Mouse (Mus musculus): ENCODE data around the gene Il4.

The Il4 gene

DNA sequence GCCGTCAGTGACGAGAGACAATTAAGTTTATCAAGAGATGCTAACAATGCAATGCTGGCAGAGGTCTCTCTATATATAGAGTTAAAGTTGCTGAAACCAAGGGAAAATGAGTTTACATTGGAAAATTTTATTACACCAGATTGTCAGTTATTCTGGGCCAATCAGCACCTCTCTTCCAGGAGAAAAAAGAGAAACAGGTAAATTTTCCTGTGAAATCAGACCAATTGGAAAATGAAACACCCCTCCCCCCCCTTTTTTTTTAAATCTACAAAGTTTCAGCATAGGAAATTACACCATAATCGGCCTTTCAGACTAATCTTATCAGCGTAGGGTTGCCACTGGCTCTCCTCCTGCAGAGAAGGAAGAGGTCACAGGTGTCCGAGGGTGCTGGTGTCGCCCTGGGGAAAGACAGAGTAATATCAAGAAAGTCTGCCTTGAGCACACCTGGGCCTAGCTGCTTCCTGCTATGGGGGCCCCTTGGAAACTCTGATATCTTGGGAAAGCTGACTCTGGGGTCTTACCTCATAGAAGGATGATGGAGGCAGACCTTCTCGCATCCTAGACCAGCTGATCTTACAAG, at the start of gene Il4:
Gene Il4 (minus strand): TSS at position 51 of the 580 bp plus-strand sequence.
- no peak for ATAC-seq (ENCODE audit: low TSS enrichment)

DNA sequence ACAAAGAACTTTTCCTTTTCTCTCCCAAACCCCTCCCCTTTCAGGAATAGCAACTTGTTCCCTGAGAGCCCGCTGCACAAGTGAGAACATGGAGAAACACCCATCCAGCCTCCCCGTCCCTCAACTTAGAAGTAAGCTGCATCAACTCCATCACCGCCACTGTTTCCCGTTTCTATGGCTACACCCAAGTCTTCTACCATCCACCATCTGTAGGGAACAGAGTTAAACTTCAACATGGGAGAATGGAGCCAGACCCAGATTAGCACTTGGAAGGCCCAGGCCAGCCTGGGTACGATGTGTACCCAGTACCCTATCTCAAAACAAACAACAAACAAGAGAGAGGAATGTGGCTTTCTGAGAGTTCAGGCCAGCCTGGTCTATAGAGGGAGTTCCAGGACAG, 45.6 kb upstream of the Il4 start:
- ATAC-seq (ENCODE audit: low TSS enrichment): 0 out of 2 replicates have a peak, but pooled peaks have one; percentile 28

DNA sequence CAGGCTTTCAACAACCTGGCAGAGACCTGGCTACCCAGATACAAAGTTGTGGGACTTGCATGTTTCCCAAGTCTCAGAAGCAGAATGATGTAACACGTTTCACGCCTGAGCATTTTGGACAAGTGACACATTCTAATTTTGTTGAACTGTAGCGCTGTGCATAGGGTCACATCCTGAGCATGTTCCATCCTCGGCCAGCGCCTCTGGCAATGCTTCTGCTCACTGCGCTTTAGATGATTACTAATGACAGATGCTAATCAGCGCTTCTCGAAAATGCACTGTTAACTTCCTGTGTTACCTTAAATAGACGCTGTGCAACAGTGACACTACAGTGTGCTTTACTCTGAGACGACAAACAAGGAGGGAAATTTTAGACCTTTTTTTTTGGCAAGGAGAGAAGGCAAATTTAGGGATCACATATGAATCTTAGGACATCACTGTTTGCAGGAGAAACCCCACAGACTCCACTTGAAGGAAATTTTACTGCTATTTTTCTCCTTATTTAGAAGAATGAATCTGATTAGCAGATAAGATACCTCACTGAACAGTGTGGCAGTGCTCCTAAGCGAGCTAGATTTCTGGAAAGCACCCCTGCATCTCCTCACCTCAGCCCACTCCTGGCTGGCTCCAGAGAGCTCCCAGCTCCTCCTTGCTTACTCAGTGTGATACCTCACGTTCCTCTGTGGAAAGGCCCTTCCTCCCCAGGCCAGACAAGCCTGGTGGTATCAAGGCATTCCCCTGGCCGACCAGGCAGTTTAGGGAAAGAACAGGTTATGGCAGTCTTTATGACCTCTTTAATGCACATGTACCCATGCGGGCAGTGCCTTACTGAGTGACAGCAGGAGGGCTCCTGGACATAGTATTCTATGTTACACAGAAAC, 44.6 kb upstream of the Il4 start:
- ATAC-seq (ENCODE audit: low TSS enrichment): peak; percentile 92

DNA sequence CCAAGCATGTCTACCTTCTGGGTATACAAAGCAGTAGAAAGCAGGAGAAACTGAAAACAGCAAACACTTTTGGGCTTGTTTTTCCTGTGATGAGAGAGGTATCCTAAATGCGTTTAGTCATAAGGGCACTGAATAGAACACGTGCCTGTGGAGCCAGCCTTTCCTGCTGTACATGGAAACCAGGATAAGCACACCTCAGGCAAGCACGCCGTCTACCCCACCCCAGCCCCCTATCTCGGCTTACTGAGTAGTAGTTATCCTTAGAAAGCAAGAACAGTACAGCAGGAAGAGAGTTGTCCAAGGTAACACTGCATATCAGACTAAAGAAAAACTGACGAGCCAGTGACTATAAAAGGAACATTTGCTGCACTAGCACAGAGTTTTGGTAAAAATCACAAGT, 39.4 kb upstream of the Il4 start:
- ATAC-seq (ENCODE audit: low TSS enrichment): peak; percentile 41; the same call in 1 of the 2 replicates

DNA sequence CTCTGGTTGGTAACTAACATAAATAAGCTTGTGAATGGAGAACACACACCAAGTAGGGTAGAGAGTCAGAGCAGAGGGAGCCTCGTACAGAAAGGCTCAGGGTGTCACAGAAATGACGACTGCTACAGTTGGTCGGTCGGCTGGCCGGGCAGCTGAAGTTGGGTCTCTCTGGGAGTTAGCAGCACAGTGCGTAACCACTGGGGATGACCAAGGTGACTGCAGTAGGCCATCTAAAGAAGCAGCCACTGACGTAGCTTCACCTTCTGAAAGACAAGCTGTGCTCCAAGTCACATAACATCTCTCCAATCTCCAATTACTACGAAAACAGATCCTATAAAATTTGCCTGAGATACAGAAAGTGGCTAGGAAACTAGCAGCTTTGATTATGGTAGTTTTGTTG, 38.9 kb upstream of the Il4 start:
- ATAC-seq (ENCODE audit: low TSS enrichment): no peak

DNA sequence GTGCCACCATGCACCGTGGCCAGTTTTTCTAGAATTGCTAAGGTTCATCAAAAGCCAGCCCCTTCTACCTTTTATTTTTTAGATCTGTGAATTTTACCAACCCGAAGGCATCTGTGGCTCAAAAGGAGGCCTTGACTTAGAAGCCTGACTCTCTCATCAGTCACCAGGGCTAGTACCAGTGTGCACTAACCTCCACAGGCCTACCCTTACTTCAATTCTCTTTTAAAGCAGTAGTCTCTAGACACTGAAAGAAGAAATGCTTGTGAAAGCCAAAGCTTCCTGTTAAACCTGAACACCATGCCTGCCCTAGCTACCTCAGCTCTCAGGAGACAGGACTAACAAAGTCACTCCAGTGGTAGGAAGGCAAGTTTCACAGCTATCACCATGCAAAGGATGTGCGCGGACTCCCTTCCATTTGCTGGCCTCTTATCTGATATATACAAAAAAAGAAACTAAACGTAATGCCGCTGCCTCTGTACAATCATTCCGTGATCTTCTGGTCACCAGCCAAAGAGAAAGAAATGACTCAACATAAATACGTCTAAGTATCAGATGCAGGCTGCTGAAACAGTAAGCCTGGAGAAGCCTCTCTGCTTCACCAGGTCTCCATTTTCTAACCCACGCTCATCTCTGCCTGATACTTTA, 38.2 kb upstream of the Il4 start:
- no peak for ATAC-seq (ENCODE audit: low TSS enrichment)

DNA sequence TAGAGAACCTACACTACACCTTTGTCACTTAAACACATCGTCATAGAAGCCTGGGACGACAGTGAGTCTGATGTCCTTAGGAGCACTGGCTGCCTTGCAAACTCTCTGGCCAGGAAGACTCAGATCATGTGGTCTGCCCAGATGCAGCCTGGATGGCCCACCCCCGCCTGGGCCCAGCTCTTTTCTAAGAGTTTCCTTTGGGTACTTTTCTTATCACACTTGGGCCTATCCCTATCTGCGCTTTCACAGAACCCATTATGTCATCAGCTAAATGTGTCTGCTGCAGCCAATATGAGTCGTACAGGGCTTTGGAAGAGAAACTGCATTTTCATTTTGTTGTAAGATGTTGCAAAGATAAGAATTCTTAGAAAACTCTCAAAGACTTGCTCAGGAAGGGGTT, 36.6 kb upstream of the Il4 start:
- ATAC-seq (ENCODE audit: low TSS enrichment): peak; percentile 31; the same call in 1 of the 2 replicates

DNA sequence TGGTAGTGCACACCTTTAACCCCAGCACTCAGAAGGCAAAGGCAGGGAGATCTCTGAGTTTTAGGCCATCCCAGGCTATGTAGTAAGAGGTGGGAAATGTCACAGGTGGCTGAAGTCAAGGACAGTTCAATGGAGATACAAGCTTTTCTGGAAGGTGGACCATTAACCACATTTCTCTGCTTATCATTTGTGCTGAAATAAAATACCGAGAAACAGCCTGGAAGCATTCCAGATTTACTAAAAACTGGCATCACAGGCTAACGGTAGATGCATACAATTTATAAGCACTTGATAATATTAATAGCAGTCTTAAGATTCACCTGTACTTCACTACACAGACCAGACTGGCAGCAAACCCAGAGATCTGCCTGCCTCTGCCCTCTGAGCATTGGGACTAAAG, 34.0 kb upstream of the Il4 start:
- ATAC-seq (ENCODE audit: low TSS enrichment): no peak

DNA sequence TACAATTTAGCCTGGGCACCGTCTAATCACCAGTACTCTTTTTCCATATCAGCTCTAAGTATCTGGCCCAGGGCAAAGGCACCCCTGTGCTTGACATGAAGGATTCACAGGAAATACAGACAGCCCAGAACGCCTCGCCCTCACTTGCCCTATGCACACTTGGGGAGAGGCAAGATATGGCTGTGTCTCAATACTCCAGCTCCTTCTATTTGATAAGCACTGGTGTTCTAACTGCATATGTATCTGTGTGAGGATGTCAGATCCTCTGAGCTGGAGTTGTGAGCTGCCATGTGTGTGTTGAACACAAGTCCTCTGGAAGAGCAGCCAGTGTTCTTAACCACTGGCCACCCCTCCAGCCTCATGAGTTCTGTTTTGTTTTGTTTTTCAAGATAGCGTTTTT, 33.0 kb upstream of the Il4 start:
- ATAC-seq (ENCODE audit: low TSS enrichment): no peak

DNA sequence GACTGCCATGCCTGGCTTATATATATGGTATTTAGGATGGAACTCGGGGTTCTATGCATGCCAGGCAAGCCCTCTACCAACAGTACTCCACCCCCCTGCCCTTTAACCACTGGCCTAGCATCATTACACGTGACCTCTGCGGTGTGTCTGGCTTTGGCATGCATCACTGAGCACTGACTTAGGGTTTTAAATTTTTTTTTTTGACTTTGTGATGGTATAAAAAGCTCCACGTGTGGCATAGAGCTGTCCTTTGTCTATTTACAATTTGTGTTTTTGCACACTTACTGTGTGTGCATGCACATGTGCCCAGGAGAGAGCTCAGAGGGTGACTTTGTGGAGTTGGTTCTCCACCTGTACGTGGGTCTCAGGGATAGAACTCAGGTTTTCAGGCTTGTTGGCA, 25.5 kb upstream of the Il4 start:
- ATAC-seq (ENCODE audit: low TSS enrichment): no peak

DNA sequence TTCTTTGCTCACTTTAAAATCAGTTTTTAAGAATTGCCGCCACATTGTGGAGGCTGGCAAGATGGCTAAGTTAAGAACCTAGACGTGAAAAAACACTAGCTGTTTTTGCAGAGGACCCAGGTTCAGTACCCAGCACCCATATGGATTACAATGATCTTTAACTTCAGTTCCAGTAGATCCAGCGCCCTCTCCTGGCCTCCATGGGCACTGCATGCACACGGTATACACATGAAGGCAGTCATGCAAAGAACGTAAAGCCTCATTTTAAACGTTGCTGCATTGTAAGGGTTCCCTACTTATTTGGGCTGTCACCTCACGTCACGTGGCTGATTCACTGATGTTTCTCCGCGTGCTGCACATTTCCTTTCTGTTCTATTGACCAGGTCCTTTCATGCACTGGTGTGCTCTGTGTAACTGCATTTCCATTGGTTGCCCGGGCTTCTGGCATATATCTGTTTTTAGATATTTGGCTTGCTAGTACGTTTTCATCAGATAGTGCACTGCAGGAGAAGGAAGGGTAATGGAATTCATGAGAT, 24.3 kb upstream of the Il4 start:
- no peak for ATAC-seq (ENCODE audit: low TSS enrichment)

DNA sequence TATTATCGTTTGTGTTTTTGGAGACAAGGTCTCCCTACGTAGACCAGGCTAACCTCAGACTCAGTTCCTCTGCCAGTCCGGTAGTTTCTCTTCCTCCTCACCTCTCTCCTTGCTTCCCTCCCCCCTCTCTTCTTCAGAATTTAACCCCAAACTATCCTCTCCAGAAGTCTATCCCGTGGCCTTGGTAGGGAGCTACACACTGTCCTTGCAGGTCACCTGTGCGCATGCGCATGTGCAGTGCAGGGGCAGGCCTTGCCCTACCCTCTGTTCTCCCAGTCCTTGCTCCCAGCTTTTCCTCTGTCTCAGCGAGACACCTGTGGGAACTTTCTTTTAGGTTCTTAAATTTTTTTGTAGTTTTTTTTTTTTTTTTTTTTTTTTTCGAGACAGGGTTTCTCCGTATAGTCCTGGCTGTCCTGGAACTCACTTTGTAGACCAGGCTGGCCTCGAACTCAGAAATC, 19.4 kb upstream of the Il4 start:
- no peak for ATAC-seq (ENCODE audit: low TSS enrichment)

DNA sequence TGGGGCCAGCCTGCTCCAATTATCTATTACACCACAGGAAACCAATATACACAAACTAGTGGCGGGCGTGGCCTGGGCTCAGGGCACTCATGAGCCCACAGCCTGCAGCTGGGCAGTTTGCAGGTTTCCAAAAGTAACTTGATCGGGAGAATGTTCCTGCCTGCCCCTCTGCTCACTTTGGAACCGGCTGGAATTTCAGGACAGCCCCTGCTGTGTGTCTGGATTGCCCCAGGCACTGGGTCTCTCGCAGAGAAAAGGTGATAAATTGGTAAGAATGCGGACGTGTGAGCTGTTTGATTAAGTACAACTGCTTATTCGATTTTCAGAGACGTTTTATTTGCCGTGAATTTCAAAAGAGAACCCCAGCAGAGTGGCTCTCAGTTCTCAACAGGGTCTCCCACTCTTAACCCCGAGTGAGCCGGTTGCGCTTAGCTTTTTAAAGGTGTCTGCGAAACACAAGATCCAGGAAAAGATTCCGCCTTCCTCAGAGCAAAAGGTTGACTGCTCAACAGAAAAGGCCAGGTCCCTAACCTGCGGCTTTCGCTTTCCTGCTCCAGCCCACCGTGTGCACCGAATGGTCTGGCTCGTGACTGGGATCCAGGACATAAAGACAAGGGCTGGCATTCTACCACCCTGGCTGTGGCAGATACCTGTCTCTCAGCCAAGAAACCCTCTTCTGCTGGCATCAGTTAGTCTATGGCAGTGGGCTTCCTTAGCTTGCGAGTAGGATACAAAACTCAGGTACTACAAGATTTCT, 18.8 kb upstream of the Il4 start:
- no peak for ATAC-seq (ENCODE audit: low TSS enrichment)

DNA sequence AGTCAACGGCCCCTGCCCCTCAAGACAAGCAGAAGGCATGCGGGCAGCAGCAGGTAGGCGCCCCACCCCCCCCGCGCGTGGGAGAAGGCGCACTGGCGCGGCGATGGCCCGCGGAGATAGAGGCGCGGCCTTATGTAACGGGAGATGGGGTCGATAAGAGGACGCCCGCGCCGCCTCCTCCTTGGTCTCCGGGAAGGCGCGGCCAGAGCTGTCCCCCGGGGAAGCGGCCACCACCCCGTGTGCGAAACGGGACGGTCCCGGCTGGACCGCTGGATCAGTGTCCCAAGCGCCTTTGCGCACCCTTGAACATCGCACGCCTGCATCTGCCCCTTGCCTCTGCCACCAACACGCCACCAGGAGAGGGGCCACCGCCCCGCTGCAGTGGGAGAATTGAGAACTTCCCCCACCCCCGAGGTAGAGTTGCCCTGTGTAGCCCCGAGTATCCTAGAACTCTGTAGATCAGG, 17.7 kb upstream of the Il4 start:
- ATAC-seq (ENCODE audit: low TSS enrichment): peak; percentile 59; the same call in 1 of the 2 replicates

DNA sequence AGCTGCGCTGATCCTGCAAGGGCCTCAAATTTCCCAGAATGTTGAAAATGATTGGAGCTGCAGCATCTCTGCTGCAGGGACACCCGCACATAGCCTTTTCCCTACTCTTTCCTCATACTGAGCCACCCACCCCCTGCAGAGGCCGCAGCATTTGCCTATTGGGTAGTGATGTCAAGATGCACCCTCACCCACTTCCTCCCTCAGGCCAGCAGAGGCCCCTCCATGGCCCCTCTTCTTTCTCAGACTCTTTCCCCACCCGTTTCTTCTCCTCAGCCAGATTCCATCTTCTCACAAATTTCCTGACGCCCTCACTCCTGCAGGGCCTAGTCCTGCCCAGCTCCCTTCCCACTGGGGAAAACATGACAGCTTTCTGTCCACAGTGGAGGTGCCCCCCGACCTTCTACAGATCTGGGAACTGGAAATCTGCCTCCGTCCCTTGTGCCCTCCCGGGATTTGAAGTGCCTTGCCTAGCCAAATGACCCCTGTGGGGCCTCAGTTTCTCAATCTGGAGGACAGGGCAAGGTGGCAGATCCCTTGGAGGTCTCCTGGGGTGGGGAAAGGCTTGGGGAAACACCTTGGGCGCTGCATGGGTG, 17.2 kb upstream of the Il4 start:
- ATAC-seq (ENCODE audit: low TSS enrichment): peak; percentile 9; the same call in 1 of the 2 replicates

DNA sequence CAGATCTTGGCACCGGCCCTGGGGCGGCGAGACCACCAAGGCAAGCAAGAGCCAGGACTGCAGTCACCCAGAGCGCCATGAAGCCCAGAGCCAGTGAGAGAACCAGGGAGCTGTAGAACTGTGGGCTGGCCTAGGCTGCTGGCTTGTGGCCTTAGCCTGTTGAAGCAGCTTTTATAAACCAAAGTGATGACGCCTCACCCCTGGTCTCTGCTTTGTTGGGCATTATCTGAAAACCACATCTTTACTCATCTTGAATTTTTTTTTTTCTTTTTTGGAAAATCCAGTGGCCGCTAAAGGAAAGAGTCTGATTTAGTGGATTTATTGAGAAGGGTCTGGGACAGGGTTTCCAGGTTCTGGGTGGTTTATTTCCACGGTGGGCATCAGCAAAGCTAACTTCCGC, 16.1 kb upstream of the Il4 start, which contains the start of gene Il13:
Gene Il13 (minus strand): TSS at position 147 of the 400 bp plus-strand sequence.
- ATAC-seq (ENCODE audit: low TSS enrichment): no peak

DNA sequence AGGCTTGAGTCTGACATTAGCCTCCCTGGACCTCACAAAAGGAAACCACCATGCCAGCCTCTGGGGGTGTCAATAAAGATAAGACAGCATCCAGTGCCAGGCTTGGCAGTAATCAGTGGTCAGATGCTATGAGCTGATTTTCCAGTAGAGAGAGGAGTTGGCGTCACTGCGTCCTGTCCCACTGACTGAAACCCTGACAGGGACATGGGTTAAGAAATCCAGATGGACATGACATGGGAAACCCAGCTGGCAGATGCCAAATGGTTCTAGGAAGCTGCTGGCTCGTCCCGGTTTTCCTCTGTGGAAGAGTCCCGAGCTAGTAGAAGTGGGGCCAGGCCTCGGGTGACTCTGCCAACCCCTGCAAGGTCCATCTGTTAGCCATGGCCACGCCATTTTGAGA, 15.2 kb upstream of the Il4 start:
- no peak for ATAC-seq (ENCODE audit: low TSS enrichment)

DNA sequence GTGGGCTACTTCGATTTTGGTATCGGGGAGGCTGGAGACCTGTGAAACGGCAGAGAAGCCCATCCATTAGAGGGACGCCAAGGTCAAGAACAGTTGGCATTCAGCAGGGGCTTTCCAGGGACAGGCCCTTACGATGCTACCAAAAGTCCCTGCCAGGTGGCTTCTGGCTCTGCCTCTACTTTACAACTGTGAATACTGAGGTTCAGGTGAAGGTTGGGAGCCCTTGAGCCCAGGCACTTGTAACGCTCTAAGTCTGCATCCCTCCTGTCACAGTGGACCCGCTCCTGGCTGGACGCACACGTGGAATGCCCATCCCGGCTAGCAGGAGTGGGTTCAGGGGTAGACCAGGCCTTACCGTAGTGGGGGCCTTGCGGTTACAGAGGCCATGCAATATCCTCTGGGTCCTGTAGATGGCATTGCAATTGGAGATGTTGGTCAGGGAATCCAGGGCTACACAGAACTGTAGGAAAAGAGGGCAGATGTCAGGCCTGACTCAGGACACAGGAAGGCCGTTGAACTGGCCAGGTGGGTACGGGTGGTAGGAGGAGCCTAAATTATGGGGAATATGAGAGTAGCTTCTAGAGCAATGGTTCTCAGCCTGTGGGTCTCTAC, 13.8 kb upstream of the Il4 start:
- ATAC-seq (ENCODE audit: low TSS enrichment): peak; percentile 45; the same call in 1 of the 2 replicates

DNA sequence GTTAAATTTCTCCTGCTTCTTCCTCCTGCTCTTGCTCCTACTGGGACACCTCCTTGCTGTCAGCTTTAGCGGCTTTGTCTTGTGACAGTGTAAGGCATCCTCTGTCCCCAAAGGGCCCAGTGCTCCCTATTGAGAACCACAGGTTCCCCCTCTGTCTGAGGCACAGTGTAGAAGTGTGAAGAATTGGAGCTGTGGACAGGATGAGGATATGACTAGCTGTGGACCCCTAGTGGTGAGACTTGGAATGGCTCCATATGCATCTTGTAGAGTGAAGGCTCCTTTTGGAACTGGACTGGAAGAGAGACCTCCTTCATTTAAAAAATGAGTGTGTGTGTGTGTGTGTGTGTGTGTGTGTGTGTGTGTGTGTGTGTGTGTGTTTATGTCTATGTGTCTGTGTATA, 9.4 kb upstream of the Il4 start:
- peak; percentile 93 for ATAC-seq (ENCODE audit: low TSS enrichment)

DNA sequence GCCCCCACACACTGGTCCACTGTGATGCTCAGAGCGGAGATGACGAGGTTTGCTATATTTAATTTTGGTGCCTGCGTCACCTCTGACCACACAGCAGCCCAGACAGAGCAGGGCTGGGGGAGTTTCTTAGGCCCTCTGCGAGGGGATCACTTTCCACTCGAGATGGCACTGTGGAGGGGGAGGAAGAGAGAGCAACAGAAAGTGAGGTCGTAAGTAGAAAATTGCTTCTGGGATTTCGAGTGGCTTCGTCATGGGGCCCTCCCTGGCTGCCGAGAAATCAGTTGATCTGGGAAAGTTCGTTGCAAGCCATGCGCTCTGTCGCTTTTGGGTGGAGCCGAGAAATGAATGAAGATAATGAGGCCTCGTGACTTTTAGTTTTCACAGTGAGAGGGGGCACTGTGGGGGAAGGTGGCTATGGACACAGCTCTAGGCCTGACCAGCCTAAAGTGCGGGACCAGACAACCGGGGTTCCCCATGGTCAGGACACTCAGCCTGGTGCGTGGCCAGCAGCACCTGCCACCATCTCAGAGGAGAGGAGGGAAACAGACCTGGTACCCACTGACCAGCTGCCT, 8.4 kb upstream of the Il4 start:
- no peak for ATAC-seq (ENCODE audit: low TSS enrichment)
